Mouse (Mus musculus): ENCODE data around the gene Ankrd44. TPM values are rescaled to one million over a fixed set of nuclear protein-coding genes. Genes with fewer than 3 reads are reported as not detected.
A peak's percentile ranks its signal among the peaks of the same experiment; 100 is the strongest.

Ankrd44 gene
- polyA plus RNA-seq, 1 experiment from 2014 or later, result 20.9 TPM

DNA sequence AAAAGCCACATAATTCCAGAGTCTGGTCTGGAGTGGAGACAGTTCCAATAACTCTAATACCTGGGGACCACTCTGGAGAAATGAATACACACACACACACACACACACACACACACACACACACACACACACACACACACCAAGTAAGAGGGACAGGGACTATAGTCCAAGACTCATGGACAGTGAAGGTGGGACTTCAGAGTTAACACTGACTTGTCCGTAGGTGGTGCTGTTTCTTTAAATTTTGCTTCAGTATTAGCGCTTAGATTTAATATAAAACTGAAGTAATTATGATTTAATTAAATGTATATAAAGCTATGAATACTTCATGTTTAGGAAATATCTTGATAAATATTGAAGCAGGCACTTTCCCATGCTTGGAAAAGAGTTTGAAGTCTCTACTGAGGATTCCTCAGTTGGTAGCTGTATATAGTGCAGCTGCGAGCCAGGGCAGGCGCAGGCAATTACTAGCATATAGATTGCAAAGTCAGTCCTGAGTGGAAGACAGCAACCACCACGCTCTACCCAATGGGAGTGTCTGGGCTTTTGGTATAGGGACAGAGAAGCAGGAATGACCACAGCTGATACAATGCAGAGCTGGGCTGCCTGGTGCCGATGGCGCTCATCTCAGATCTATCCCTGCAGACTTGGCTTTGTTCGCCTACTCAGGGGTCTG lies 170.4 kb downstream of the Ankrd44 start:
- no peaks in the 10 kb centered on the region for H3K36me3 ChIP-seq
- H3K27ac ChIP-seq, result no peak overlapping the region
- no peak overlapping the region for H3K4me2 ChIP-seq (replicated peaks)
- ATAC-seq (ENCODE audit: low FRiP score), result no peak
- H3K4me3 ChIP-seq, result no peak overlapping the region
- no peak overlapping the region for H3K9ac ChIP-seq
- H3K9me3 ChIP-seq (replicated peaks), result no peaks in the 10 kb centered on the region
- 84% methylated on average over 8 of the region's 8 CpGs for WGBS
- no peaks in the 10 kb centered on the region for H3K27me3 ChIP-seq
- H3K4me1 ChIP-seq, result no peaks in the 10 kb centered on the region

DNA sequence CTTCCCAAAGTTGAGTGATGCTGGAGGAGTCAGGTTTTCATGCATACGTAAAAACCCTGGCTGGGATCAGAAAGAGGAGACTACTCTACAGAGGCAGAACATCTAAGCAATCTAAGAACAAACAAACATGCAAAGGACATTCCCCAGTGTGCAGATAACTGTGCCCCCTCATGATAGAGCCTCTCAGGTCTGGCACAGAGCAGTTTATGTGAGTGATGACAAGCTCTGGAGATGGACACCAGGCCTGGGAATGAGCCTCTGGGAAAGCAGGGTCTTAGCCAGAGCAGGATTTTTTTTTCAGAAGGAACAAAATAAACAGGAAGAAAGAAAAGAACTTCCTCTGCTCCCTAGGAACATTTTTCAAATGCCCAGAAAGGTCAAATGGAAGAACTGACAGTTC lies 176.2 kb downstream of the Ankrd44 start:
- no peak overlapping the region for H3K27ac ChIP-seq
- H3K4me3 ChIP-seq, result no peak overlapping the region
- H3K36me3 ChIP-seq, result no peaks in the 10 kb centered on the region
- H3K4me1 ChIP-seq, result no peaks in the 10 kb centered on the region
- H3K27me3 ChIP-seq, result no peaks in the 10 kb centered on the region
- no peaks in the 10 kb centered on the region for H3K9me3 ChIP-seq (replicated peaks)
- ATAC-seq (ENCODE audit: low FRiP score), result no peak
- H3K9ac ChIP-seq, result no peak overlapping the region
- H3K4me2 ChIP-seq (replicated peaks), result no peak overlapping the region
- WGBS, result 79% methylated on average over 1 of the region's 1 CpGs

DNA sequence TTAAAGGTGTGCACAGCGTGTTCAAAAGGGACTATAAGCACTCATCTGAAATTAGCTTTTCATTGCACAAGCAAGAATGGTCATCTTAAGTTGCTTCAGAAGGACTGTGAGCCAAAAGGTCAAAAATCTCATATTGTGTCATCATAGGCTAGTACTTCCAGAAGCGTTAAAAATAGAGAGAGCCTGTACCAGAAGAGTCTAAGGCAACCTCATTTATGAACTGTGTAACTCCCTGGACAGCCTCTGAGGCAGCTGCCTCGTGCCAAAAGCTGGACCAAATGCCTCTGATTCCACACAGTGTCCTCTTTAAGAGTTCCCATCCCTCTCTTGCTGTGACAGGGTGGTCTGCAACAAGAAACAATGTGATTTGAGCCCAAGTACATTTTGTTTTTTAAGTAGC lies 176.7 kb downstream of the Ankrd44 start:
- Histone ChIP-seq H3K27ac (no peak overlapping the region), H3K36me3 (no peaks in the 10 kb centered on the region), H3K4me3 (no peak overlapping the region), H3K9me3 (replicated peaks) (no peaks in the 10 kb centered on the region), H3K9ac (no peak overlapping the region), H3K4me2 (replicated peaks) (no peak overlapping the region), H3K4me1 (no peaks in the 10 kb centered on the region), H3K27me3 (no peaks in the 10 kb centered on the region)
- WGBS, result 75% methylated on average over 3 of the region's 3 CpGs
- ATAC-seq (ENCODE audit: low FRiP score), result no peak

DNA sequence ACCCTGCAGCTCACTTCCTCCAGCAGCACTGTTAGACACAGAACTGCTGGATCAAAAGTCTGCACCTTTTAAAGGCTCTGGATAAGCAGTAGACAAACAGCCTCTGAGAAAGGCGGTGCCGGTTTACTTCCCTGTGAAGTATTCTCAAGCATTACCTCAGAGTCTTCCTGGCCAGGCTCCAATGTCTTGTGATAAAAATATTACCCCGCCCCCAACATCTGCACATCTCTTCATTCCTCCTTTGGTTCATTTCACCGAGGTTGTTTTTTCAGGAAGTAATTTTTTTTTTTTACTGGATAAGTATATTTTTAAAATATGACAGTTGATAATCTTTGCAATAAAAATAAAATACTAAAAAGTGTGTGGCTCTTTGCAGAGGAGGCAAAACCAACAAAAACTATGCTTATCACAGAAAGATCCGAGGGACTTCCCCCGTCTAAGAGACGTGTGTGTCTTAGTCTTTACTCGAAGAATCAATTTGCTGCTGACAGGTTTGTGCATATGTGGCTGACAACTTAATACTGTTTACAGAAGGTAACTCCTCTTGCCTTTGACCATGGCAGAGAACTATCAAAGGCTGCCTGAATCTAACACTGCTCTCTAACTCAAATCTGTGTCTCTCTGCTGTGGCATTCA lies 178.3 kb downstream of the Ankrd44 start:
- no peak overlapping the region for H3K4me2 ChIP-seq (replicated peaks)
- no peaks in the 10 kb centered on the region for H3K27me3 ChIP-seq
- H3K36me3 ChIP-seq, result no peaks in the 10 kb centered on the region
- H3K4me3 ChIP-seq, result no peak overlapping the region
- ATAC-seq (ENCODE audit: low FRiP score), result no peak
- no peaks in the 10 kb centered on the region for H3K4me1 ChIP-seq
- no peak overlapping the region for H3K27ac ChIP-seq
- H3K9me3 ChIP-seq (replicated peaks), result no peaks in the 10 kb centered on the region
- no peak overlapping the region for H3K9ac ChIP-seq
- 81% methylated on average over 8 of the region's 8 CpGs for WGBS

DNA sequence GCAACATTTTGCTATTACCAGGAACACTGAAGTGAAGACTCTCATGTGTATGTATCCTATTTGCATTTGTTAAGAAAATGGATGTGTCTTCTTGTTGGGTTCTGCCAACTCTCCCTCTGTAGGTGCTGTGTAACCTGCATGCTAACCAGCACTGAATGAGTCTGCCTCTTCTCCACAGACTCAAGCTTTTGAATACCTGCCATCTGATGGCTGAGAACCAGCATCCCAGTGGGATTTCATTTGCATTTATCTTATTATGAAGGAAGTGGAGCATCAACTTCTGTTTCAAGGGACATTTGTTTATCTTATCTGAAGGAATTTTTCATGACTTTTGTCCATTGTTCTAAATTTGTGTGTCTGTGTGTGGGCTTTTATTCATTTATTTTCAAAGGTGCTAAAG lies 180.5 kb downstream of the Ankrd44 start:
- Histone ChIP-seq H3K36me3 (no peaks in the 10 kb centered on the region), H3K4me2 (replicated peaks) (no peak overlapping the region), H3K27me3 (no peaks in the 10 kb centered on the region), H3K9me3 (replicated peaks) (no peaks in the 10 kb centered on the region), H3K9ac (no peak overlapping the region), H3K4me3 (no peak overlapping the region), H3K27ac (no peak overlapping the region), H3K4me1 (no peaks in the 10 kb centered on the region)
- ATAC-seq (ENCODE audit: low FRiP score), result no peak

DNA sequence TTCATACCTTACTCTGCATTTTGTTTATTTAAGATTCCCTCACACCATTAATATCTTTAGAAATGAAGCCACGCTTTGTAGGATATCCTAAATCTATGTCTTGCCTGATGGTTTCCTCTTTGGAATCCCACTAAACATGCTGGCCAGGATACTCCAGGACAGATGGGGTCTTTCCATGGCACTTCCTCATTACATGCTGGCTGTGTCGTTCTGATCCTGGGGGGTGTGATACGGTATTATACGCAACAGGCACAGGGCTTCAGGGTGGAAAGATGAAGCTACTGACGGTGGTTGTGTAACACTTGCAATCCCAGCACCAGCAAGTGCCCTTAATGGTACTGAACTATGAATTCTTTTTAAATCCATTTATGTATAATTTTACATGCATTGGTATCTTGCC lies 182.0 kb downstream of the Ankrd44 start:
- WGBS, result 90% methylated on average over 5 of the region's 5 CpGs
- no peak overlapping the region for H3K4me2 ChIP-seq (replicated peaks)
- H3K27ac ChIP-seq, result no peak overlapping the region
- H3K9me3 ChIP-seq (replicated peaks), result no peaks in the 10 kb centered on the region
- no peaks in the 10 kb centered on the region for H3K4me1 ChIP-seq
- H3K36me3 ChIP-seq, result no peaks in the 10 kb centered on the region
- no peaks in the 10 kb centered on the region for H3K27me3 ChIP-seq
- no peak for ATAC-seq (ENCODE audit: low FRiP score)
- no peak overlapping the region for H3K9ac ChIP-seq
- H3K4me3 ChIP-seq, result no peak overlapping the region

DNA sequence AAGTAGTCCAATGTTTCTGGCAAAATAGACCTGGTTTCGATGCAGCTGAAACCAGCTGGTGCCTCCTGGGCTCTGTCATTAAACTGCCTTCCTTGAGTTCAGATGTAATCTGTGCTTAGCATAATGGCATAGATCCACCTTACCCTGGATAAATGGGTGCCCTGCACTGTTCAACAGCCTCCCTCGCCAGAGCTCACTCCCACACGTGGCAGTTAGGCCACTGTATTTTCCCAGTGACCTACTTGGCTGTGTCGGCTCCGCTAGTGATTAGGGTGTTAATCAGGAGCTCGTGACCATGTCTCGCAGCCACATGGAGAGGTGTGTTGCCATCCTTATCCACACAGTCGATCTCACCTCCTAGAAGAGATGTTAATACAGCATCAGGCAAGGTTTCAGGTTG lies 183.1 kb downstream of the Ankrd44 start:
- Histone ChIP-seq H3K27ac (no peak overlapping the region), H3K4me2 (replicated peaks) (no peak overlapping the region), H3K9me3 (replicated peaks) (no peaks in the 10 kb centered on the region), H3K36me3 (no peaks in the 10 kb centered on the region), H3K4me3 (no peak overlapping the region), H3K4me1 (no peaks in the 10 kb centered on the region), H3K27me3 (no peaks in the 10 kb centered on the region), H3K9ac (no peak overlapping the region)
- WGBS, result 88% methylated on average over 8 of the region's 8 CpGs
- ATAC-seq (ENCODE audit: low FRiP score), result no peak

DNA sequence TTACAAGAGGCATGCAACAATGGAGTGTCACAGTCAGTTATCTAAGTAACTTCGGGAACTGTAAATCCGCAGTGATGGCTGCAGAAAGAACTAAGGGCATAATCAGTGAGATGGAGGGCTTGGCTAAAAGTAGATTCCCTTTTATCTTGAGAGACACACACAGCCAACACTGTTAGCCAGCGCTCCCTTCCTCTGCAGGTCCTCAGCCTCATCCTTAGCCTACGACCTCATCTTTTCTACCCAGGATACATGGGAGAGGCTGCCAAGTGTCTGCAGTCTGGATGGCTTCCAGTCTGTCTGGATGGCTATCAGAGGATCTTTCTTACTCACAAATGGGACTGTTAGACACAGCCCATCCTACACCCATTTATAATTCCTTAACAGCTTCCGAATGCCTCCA lies 185.3 kb downstream of the Ankrd44 start:
- Histone ChIP-seq H3K4me1 (no peaks in the 10 kb centered on the region), H3K36me3 (no peaks in the 10 kb centered on the region), H3K9ac (no peak overlapping the region), H3K27me3 (no peaks in the 10 kb centered on the region), H3K4me2 (replicated peaks) (no peak overlapping the region), H3K27ac (no peak overlapping the region), H3K4me3 (no peak overlapping the region), H3K9me3 (replicated peaks) (no peaks in the 10 kb centered on the region)
- WGBS, result 89% methylated on average over 5 of the region's 5 CpGs
- no peak for ATAC-seq (ENCODE audit: low FRiP score)

DNA sequence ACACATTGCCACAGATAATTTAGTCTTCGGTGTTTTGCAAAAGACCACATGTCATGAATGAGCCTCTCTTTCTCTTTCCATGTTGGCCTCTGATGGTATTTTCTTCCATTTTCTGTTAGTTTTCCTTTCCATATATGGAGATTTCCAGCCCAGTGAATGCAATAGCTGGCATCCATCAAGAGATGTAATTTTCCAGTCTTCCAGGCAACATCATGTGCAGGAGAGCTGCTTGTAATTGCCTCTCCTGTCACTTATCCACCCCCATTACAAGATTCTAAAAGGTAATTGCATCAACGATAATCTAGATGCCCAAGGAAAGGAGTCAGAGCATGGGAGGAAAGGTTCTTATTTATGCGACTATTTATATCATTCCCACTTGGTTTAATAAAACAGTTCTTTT lies 188.7 kb downstream of the Ankrd44 start:
- no peaks in the 10 kb centered on the region for H3K36me3 ChIP-seq
- H3K4me3 ChIP-seq, result no peak overlapping the region
- 0 out of 2 replicates have a peak overlapping the region, but pooled peaks have one; percentile 14 for H3K27ac ChIP-seq
- 0 out of 2 replicates have a peak, but pooled peaks have one; percentile 32 for ATAC-seq (ENCODE audit: low FRiP score)
- H3K27me3 ChIP-seq, result no peaks in the 10 kb centered on the region
- H3K4me2 ChIP-seq (replicated peaks), result no peak overlapping the region
- peaks cover 7% of the 10 kb centered on the region for H3K4me1 ChIP-seq
- 75% methylated on average over 3 of the region's 3 CpGs for WGBS
- H3K9ac ChIP-seq, result no peak overlapping the region
- H3K9me3 ChIP-seq (replicated peaks), result no peaks in the 10 kb centered on the region

DNA sequence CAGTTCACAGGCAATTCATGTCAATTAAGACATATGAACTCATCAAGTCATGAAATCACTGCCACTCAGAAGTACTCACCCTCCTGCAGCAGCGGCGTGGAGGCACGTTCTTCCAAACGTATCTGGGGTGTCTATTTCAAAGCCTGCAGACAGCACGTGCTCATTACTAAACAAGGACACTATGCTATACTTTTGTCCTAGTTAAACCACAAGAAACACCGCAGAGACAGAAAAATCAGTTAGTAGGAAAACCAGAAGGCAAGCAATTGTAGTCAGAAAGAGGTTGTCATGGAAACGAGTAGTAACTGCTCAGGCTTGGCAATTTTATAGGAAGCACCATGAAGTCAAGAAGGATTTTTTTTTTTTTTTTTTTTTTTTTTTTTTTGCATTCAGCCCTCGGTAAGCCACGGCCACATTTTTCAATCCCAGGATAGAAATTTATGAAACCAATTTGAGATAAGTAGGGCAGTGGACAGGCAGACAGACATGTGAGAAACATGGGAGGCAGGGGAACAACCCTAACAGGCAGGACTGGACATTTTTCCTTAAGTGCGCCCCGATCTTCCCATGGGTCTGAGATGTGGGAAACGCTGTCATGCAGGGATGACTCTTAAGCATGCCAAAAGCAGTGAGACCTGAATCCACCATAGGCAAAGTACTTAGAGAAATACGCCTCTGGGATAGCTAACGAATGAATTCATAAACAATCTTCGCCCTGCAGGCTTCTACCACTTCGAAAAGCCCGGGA lies 191.1 kb downstream of the Ankrd44 start:
- no peaks in the 10 kb centered on the region for H3K27me3 ChIP-seq
- 65% methylated on average over 17 of the region's 17 CpGs for WGBS
- no peak overlapping the region for H3K4me2 ChIP-seq (replicated peaks)
- no peak overlapping the region for H3K9ac ChIP-seq
- no peaks in the 10 kb centered on the region for H3K9me3 ChIP-seq (replicated peaks)
- peak overlapping the region; percentile 58 for H3K27ac ChIP-seq
- H3K4me1 ChIP-seq, result peaks cover 7% of the 10 kb centered on the region
- H3K36me3 ChIP-seq, result no peaks in the 10 kb centered on the region
- no peak overlapping the region for H3K4me3 ChIP-seq
- ATAC-seq (ENCODE audit: low FRiP score), result no peak; the same call in 1 of the 2 replicates

DNA sequence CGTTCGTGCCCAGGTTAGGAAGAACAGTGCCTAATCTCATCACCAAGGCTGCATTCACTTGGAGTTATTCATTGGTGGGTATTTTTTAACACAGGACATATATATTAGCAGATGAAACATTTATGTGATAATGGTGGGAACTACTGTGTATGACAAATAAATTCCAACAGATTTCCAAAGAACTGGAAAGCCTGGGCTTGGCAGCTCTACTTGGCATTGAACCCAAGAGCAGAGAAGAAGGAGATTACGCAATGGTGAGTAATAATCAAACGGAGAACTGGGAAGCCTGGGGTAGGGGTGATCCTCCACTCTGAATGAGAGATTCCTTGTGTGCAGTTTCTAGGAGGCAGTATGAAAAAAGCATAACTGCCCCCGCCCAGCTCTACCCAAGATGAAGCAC lies 196.9 kb downstream of the Ankrd44 start:
- Histone ChIP-seq H3K9ac (no peak overlapping the region), H3K36me3 (0 out of 2 replicates have a peak, but pooled peaks cover 4% of the 10 kb centered on the region), H3K4me3 (no peak overlapping the region), H3K27ac (no peak overlapping the region), H3K27me3 (no peaks in the 10 kb centered on the region), H3K4me2 (replicated peaks) (no peak overlapping the region), H3K9me3 (replicated peaks) (no peaks in the 10 kb centered on the region), H3K4me1 (no peaks in the 10 kb centered on the region)
- WGBS, result 92% methylated on average over 5 of the region's 5 CpGs
- ATAC-seq (ENCODE audit: low FRiP score), result no peak

DNA sequence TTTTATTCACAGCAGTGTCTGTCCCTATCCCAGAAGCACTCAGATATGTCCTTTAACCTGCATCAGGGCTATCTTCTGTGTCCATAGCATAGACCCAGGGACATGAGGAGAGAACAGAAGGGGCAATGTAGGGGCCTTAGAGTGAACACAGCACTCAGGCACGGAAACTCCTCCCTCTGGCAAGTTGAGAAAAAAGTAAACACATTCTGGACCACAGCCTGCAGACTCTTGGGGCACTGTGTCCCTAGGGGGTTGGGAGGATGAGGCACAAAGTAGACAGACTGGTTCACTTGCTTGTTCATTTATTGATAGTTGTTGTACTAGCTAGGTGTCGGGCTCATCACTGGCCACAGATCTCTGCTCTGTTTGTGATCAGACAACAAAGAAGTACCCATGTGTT lies 199.6 kb downstream of the Ankrd44 start:
- no peaks in the 10 kb centered on the region for H3K4me1 ChIP-seq
- 0 out of 2 replicates have a peak, but pooled peaks cover 4% of the 10 kb centered on the region for H3K36me3 ChIP-seq
- H3K4me2 ChIP-seq (replicated peaks), result no peak overlapping the region
- H3K9ac ChIP-seq, result no peak overlapping the region
- 84% methylated on average over 2 of the region's 2 CpGs for WGBS
- no peaks in the 10 kb centered on the region for H3K27me3 ChIP-seq
- H3K9me3 ChIP-seq (replicated peaks), result no peaks in the 10 kb centered on the region
- H3K4me3 ChIP-seq, result no peak overlapping the region
- no peak for ATAC-seq (ENCODE audit: low FRiP score)
- no peak overlapping the region for H3K27ac ChIP-seq
